Mouse (Mus musculus) neural tube, embryonic 14.5 days (tissue): ENCODE results near the gene Rap1gap. TPM values are rescaled to one million over a fixed set of nuclear protein-coding genes. Genes with fewer than 3 reads are reported as not detected.

Experiments
- ATAC-seq: fragments of 200-750 bp; cut with Nextera tagmentation; 2 replicates; pipeline ENCODE4 v1.8.0; 2017; ENCODE audit warnings: low read depth, mild to moderate bottlenecking, moderate TSS enrichment, moderate library complexity
- H3K27ac ChIP-seq: fragments of 300-500 bp; sonication (generic); 2 replicates; pipeline ENCODE4 v1.5.1; 2014; ENCODE audit warnings: low read depth, mild to moderate bottlenecking, control low read depth, low read length, moderate library complexity, mixed read lengths
- H3K27me3 ChIP-seq: fragments of 300-500 bp; sonication (generic); 2 replicates; pipeline ENCODE4 v1.6.1; 2014; ENCODE audit warnings: low read length; ENCODE audit not compliant: control insufficient read depth, insufficient read depth
- H3K36me3 ChIP-seq: fragments of 300-500 bp; sonication (generic); 2 replicates; pipeline ENCODE4 v1.6.1; 2014; ENCODE audit warnings: low read length, mixed read lengths; ENCODE audit not compliant: control insufficient read depth, insufficient read depth
- H3K4me1 ChIP-seq: fragments of 300-500 bp; sonication (generic); 2 replicates; pipeline ENCODE4 v1.6.1; 2014; ENCODE audit warnings: low read length; ENCODE audit not compliant: control insufficient read depth, insufficient read depth
- H3K4me2 ChIP-seq: fragments of 300-500 bp; sonication (generic); 2 replicates; pipeline ENCODE4 v1.6.1; 2014; ENCODE audit warnings: mild to moderate bottlenecking, low read depth, low read length, control low read depth
- H3K4me3 ChIP-seq: fragments of 300-500 bp; sonication (generic); 2 replicates; pipeline ENCODE4 v1.5.1; 2014; ENCODE audit warnings: low read depth, low read length, control low read depth, mixed read lengths
- H3K9ac ChIP-seq: fragments of 300-500 bp; sonication (generic); replicated peaks from 2 replicates; pipeline ENCODE4 v1.6.1; 2014; ENCODE audit warnings: low read depth, mild to moderate bottlenecking, control low read depth, low read length, mixed read lengths
- H3K9me3 ChIP-seq: fragments of 300-500 bp; sonication (generic); 2 replicates; pipeline ENCODE4 v1.6.1; 2016; ENCODE audit warnings: low read length; ENCODE audit not compliant: control insufficient read depth
- WGBS: fragments of 180-500 bp; shearing (Covaris S2); extraction: QIAGEN DNeasy Blood & Tissue Kit; methylation state at CpG from one replicate; pipeline ENCODE4 v1.1.7; 2014; 5-methylcytosine and 5-hydroxymethylcytosine counted together
- polyA plus RNA-seq: library from polyadenylated mRNA; unstranded; fragments of >200 nt; fragmentation: Nextera tagmentation; extraction: Ambion mirVana; gene quantifications from 2 replicates; pipeline ENCODE4 v1.2.1, GENCODE M21; 2014

Gene Rap1gap
- polyA plus RNA-seq, 1 experiment from 2014 or later = 77.6 TPM

- Histone ChIP-seq H3K36me3 (no peaks in the 10 kb centered on the region), H3K9ac (no peak overlapping the region), H3K27ac (no peak overlapping the region), H3K9me3 (no peaks in the 10 kb centered on the region), H3K4me3 (no peak overlapping the region), H3K4me2 (no peak overlapping the region), H3K27me3 (peaks cover 5% of the 10 kb centered on the region; the same call in 1 of the 2 replicates), H3K4me1 (peaks cover 8% of the 10 kb centered on the region)
- 67% methylated on average over 5 of the region's 5 CpGs for WGBS
- no peak for ATAC-seq
Measured at GRCm38 (mm10) chr4:137666283-137666957, 1.9 kb downstream of the Rap1gap start.

GRCm38 (mm10) chr4:137666958-137667345 is 2.4 kb downstream of the Rap1gap start:
- H3K4me1 ChIP-seq = peaks cover 8% of the 10 kb centered on the region
- H3K4me3 ChIP-seq = no peak overlapping the region
- no peaks in the 10 kb centered on the region for H3K9me3 ChIP-seq
- peaks cover 5% of the 10 kb centered on the region; the same call in 1 of the 2 replicates for H3K27me3 ChIP-seq
- no peak overlapping the region for H3K27ac ChIP-seq
- WGBS = 72% methylated on average over 8 of the region's 8 CpGs
- no peak overlapping the region for H3K9ac ChIP-seq
- no peak for ATAC-seq
- H3K4me2 ChIP-seq = no peak overlapping the region
- H3K36me3 ChIP-seq = no peaks in the 10 kb centered on the region

- Histone ChIP-seq H3K4me2 (no peak overlapping the region), H3K4me3 (no peak overlapping the region)
- ATAC-seq = no peak
Measured at GRCm38 (mm10) chr4:137667747-137668146, 3.2 kb downstream of the Rap1gap start.

GRCm38 (mm10) chr4:137671711-137672500 is 7.4 kb downstream of the Rap1gap start:
- Histone ChIP-seq H3K4me1 (0 out of 2 replicates have a peak, but pooled peaks cover 2% of the 10 kb centered on the region), H3K4me2 (no peak overlapping the region), H3K9ac (no peak overlapping the region), H3K36me3 (no peaks in the 10 kb centered on the region), H3K9me3 (no peaks in the 10 kb centered on the region), H3K4me3 (no peak overlapping the region), H3K27me3 (no peaks in the 10 kb centered on the region; the same call in 1 of the 2 replicates), H3K27ac (no peak overlapping the region)
- no peak for ATAC-seq
- WGBS = 72% methylated on average over 13 of the region's 13 CpGs

More at GRCm38 (mm10) chr4:137667747-137668146, 3.2 kb downstream of the Rap1gap start:
- H3K27ac ChIP-seq = no peak overlapping the region
- H3K4me1 ChIP-seq = peaks cover 8% of the 10 kb centered on the region
- H3K9me3 ChIP-seq = no peaks in the 10 kb centered on the region
- no peaks in the 10 kb centered on the region for H3K36me3 ChIP-seq
- peaks cover 5% of the 10 kb centered on the region; the same call in 1 of the 2 replicates for H3K27me3 ChIP-seq
- WGBS = 71% methylated on average over 5 of the region's 5 CpGs
- no peak overlapping the region for H3K9ac ChIP-seq

- Histone ChIP-seq H3K9ac (no peak overlapping the region), H3K27ac (no peak overlapping the region), H3K36me3 (no peaks in the 10 kb centered on the region), H3K4me3 (no peak overlapping the region), H3K9me3 (no peaks in the 10 kb centered on the region), H3K4me2 (no peak overlapping the region), H3K27me3 (no peaks in the 10 kb centered on the region; the same call in 1 of the 2 replicates), H3K4me1 (peaks cover 4% of the 10 kb centered on the region; the same call in 1 of the 2 replicates)
- no peak for ATAC-seq
- WGBS = 50% methylated on average over 7 of the region's 7 CpGs
Measured at GRCm38 (mm10) chr4:137675566-137675965, 11.0 kb downstream of the Rap1gap start.

- H3K9ac ChIP-seq = no peak overlapping the region
- ATAC-seq = peak; percentile 26; the same call in 1 of the 2 replicates
Measured at GRCm38 (mm10) chr4:137676057-137676456, 11.5 kb downstream of the Rap1gap start.

GRCm38 (mm10) chr4:137676700-137677484 is 12.4 kb downstream of the Rap1gap start:
- Histone ChIP-seq H3K27ac (no peak overlapping the region), H3K9me3 (no peaks in the 10 kb centered on the region), H3K36me3 (no peaks in the 10 kb centered on the region), H3K9ac (no peak overlapping the region), H3K4me3 (no peak overlapping the region), H3K4me1 (peaks cover 15% of the 10 kb centered on the region), H3K4me2 (no peak overlapping the region), H3K27me3 (no peaks in the 10 kb centered on the region; the same call in 1 of the 2 replicates)
- WGBS = 63% methylated on average over 13 of the region's 13 CpGs
- no peak for ATAC-seq

More at GRCm38 (mm10) chr4:137676057-137676456, 11.5 kb downstream of the Rap1gap start:
- WGBS = 10% methylated on average over 11 of the region's 11 CpGs
- Histone ChIP-seq H3K9me3 (no peaks in the 10 kb centered on the region), H3K27ac (no peak overlapping the region), H3K4me3 (no peak overlapping the region), H3K4me2 (no peak overlapping the region), H3K36me3 (no peaks in the 10 kb centered on the region), H3K4me1 (peaks cover 9% of the 10 kb centered on the region), H3K27me3 (no peaks in the 10 kb centered on the region; the same call in 1 of the 2 replicates)

- Histone ChIP-seq H3K4me2 (no peak overlapping the region), H3K9me3 (no peaks in the 10 kb centered on the region), H3K27ac (no peak overlapping the region), H3K27me3 (no peaks in the 10 kb centered on the region; the same call in 1 of the 2 replicates), H3K4me1 (peaks cover 15% of the 10 kb centered on the region), H3K9ac (no peak overlapping the region), H3K4me3 (no peak overlapping the region), H3K36me3 (no peaks in the 10 kb centered on the region)
- 82% methylated on average over 5 of the region's 5 CpGs for WGBS
- ATAC-seq = no peak
Measured at GRCm38 (mm10) chr4:137677906-137678305, 13.4 kb downstream of the Rap1gap start.
